Mouse (Mus musculus) spleen, postnatal 36 days (tissue): ENCODE results near the gene Has1.
"Not testable (repeated sequence)": the region's sequence is repeated elsewhere in the genome, so short reads cannot be mapped to it uniquely, and the experiment has no call there.

ENCODE experiments used
- DNase-seq, 2 experiments: peaks; one replicate each; pipeline ENCODE4 v3.0.0; 2022; ENCODE audit warnings: low spot score in 2 of 2, mixed read lengths in 1 of 2

Has1 gene

DNA sequence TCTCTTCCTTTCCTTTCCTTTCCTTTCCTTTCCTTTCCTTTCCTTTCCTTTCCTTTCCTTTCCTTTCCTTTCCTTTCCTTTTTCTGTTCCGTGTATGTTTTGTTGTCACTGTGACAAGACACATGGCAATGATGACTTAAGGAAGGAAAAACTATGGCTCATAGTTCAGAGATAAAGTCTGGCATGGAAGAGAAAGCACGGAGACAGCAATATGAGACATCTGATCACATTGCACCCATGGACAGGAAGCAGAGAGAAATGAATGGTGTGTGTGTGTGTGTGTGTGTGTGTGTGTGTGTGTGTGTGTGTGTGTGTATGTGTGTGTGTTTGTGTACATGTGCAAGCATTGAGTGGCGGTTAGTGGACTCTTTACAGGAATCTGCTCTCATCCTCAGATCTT lies 10.4 kb downstream of the Has1 start:
- not testable (repeated sequence) for DNase-seq

- no peak for DNase-seq
Measured at GRCm38 (mm10) chr17:17843534-17844261, 11.3 kb downstream of the Has1 start.

DNA sequence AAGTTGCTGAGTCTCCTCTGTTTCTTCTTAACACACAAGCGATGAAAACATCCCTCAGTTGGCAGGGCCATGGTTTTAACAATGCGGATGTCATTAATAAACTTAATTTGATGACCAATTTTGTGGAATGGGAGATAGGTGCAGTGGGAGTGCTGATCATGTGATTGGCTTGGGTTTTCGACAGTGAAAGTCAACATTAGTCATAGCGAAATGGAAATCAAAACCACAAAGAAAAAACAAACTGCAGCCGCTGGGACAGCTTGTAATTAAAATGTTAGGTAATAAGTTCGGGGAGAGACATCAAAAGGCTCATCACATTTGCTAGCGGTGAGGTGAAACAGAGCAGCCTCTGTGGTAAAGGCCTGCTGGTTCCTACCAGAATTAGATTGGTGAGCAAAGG lies 14.2 kb downstream of the Has1 start:
- DNase-seq: no peak

DNA sequence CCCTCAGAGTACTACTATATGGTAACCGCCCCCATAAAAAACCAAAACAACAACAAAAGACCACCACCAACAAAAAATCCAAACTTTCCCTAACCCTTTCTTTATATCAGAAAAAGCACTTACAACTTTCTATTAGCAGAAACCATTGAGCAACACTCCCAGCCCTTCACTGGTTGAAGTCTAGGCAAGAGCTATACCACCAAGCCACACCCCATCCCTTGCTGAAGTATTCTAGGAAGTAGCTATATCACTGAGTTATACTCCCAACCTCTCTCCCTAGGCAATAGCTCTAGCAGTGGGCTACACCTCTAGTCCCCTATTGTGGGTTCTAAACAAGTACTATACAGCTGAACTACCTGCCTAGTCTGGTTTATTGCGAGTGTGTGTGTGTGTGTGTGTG lies 15.7 kb downstream of the Has1 start:
- DNase-seq: no peak

DNA sequence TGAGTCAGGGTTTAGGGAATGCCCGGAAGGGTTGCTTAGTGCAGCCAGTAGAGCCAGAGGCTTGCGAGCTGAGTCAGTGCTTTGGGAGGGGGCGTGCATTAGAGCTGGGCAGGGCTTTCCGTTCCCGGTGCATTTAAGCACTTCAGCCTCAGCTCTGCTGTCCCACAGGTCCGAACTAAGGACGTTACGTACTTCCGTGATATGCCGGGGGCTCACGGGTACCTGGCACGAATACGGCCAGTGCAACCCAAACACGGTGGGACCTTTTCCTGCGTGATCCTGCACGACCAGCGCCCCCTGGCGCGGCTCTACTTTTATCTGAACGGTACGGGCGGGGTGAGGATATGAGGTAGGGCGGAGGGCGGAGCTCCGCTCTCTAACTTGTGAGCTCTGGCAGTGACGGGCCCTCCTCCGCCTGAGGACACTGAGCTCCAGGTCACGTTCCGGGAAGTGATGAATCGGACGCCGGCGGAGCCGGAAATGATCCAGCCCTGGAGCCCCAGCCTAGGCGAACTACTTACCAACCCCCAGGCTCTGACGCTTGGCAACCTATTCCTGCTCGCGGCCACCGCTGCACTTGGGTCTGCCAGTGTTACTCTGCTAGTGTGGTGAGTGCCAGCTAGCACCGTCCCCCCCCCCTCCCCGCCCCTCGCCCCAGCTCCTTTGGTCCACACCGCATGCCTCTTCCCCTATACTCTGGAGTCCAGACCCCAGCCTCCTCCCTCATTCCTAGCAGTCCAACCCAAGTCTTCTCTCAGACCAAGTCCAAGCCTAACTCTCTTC lies 16.9 kb downstream of the Has1 start:
- DNase-seq: peak; percentile 92 to 93

DNA sequence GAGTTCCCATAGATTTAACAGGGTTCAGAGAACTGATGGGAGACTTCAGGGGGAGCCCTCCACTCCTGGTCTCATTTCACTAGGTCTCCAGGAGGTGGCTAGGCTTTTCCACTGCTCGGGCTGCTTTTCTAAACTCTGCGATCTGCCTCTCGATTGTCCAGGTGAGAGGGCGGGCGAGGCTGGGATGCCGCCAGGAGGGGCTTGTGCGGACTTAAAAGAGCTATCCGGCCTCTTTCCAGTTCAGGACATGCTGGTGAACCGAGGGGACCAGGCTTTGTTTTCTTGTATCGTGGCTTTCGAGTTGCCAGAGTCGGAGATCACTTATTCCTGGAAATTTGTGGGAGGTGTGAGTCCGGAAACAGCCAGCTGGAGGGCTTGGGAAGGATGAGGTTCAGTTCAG lies 17.6 kb downstream of the Has1 start:
- DNase-seq: no peak

DNA sequence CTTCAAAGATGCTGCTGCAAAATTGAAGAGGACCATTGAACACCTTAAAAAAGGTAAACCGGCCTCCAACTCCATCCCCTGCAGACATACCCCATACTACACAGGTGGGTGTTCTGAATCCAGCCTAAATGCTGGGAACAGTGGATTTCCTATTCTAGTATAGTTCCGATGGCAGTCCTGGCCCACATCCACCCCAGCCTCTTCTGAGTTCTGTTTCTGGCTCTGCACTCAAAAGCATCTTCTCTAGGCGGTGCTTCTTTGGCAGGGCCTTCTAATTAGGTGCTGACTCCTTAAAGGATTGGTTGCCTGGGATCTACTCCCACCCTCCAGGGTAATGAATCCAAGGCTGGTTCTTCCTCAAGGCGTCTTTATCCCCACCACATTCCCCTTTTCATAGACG lies 18.9 kb downstream of the Has1 start:
- DNase-seq: no peak

DNA sequence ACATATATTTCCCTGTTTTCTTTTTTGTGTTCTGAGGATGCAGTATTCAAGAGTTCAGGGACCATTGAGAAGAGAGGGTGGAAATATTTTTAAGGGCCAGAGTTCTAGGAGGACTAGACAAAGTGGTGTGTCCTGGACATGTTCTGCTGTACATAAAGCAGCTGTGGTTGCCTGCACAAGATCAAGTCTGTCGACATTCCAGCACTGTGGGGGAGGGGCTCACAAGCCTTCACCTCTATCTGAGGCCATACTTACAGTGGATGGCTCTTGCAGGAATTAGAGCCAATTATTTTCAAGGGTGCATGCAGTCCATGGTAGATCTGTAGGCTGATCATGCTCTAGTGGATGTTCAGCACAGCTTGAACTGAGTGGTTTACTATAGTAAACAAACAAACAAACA lies 20.1 kb downstream of the Has1 start:
- DNase-seq: no peak

DNA sequence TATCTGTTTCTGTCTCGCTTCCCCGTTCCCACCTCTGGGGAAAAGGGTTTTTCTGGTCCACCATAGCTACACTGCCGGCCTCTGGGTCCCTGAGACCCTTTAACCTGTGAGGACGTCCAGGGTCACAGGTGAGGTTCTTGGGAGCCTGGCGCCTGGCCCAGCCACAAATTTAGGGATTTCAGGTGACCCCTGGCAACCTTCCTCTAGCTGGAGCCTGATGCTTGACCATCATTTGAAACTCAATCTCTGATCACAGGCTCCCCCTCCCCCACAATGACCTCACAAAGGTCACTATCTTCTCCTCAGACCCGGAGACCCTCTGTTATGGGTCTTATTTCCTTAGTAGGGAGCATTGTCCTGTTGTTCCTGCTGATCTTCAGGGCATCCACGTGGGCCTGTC lies 24.3 kb downstream of the Has1 start:
- no peak for DNase-seq

GRCm38 (mm10) chr17:17829816-17830535 lies 25.0 kb downstream of the Has1 start:
- no peak for DNase-seq

DNA sequence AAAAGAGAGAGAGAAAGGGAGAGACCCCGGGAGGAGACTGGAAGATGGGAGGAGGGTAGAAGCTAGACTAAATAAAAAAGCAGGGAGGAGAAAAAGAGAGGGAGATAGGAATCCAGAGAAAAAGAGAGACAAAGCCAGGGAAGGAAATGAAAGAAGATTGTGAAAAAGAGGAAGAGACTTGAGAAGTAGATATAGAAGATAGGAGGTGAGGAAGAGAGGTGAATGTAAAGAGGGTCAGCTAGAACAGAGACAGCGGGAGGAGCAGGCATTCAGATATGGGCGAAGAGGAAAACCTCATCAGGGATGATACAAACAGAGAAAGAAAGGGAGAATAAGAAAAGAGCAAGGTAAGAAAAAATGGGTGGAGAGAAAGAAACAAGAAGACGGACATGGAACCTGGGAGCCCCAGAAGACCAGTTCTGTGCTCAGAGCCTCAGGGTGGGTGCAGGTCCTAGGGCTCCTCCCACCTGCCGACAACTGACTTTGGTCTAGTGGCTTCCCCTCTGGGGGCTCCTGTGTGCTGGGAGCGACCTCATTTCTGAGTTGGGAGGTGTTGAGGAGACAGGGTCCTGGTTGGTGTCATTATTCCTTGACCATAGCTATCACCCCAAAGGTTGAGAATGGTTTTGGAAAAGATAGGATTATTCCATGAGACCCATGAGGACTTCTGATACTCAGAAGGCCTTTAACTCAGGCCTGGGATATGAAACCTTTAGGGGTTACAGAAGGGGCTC lies 25.8 kb downstream of the Has1 start:
- DNase-seq: no peak

DNA sequence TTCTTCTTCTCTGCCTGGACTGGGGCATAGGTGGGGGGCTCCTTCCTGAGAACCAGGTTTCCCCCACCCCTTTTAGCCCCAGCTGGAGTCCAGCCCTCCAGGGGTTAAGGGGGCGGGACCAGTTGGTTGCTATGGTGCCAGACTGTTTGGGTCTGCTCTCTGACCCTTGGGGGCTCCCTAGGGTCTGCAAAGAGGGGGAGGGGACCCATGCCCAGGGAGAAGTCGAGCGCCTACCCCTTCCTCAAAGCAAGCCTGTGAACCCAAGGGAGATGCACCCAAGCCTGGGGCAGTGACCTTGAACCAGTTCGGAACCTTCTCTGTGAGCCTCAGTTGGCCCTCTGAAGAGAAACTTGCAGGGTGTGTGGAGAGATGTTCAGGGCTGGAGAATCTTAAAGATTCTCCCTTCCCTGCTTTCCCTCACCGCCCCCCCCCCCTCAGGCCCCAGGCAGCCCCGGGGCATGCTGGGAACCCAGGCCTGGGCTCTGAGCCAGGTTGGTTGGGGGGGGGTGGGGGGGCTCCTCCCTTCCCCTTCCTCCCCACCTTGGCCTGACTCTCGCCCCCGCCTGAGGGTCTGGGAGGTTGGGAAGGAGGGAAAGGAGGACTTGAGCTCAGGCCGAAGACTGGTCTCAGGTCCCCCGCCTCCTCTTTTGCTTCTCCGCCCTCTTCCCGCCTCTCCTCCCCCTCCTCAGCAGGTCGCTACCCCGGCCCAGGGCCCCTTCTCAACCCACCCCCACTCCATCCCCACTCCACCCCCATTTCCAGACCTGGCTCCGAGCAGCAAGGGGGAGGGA lies 26.6 kb downstream of the Has1 start:
- no peak for DNase-seq

- no peak for DNase-seq
Measured at GRCm38 (mm10) chr17:17827658-17828190, 27.3 kb downstream of the Has1 start.

DNA sequence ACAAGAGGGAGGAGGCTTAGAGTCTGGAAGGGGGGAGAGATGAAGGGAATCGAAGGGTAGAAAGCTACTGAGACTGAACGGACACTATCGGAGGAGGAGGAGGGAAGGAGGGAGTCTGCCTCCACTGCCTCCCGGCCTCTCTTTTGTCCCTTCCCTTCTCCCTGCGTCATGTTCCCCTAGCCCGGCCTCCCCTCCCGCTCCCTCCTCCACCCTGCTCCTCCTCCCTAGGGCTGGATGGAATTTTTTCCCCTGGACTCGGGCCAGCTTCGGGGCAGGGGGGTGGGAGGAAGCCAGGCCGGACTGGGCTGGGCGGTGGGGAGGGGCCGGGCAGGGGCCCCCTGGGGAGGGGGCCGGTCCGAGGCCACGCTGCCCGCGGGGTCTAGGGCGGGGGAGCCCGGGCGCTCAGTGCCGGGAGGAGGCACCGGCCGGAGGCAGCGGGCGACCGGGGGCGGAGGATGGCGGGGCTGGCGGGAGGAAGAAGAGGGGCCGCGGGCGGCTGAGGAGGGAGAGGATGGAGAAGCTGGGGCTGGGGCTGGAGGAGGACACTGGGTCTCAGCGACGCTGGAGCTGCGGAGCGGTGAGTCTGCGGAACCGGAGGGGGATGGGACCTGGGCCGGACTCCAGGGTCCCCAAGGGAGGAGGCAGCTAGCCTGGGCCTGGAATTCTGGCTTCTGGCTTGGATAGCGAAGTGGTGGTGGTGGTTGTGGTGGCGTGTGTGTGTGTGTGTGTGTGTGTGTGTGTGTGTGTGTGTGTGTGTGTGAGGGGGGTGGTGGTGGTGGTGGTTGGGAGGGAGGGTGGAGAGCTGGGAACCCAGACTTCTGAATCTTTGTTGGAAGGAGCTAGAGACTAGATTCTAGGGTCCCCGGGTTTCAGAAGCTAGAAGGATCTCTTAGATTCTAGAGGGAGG lies 28.0 kb downstream of the Has1 start, which contains the start of gene Spaca6:
Gene Spaca6, plus strand, starts transcription at position 408 of the 907 bp plus-strand sequence.
- peak; percentile 27 to 34 for DNase-seq

DNA sequence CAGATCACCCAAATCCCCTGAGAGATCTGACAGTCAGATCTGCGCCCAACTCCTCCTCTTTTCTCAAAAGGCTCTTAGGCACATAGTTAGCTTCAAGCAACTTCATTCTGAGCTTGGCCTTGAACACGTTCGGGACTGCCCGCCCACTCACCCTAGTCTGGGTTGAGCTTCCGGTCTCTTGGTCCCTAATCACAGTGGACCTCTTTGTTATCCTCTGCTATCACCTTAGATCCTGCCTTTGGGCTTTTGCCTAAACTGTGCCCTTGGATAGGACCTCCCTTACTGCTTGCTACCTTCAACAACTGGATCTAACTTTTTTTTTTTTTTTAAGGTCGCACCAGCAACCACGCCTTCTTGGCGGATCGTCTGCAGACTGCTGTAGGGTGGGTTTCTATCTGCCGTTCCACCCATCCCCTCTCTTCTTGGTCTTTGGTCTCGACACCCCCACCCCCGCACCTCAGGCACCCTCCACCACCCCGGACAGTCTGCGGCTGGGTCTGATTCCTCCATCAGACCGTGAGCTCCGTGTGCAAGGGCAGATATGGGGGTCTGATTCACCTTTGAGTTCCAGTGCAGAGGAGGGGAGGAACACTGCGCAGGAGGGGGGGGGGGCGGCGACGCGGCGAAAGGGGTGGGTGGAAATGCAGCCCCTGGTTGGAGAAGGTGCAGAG lies 28.9 kb downstream of the Has1 start:
- no peak for DNase-seq

DNA sequence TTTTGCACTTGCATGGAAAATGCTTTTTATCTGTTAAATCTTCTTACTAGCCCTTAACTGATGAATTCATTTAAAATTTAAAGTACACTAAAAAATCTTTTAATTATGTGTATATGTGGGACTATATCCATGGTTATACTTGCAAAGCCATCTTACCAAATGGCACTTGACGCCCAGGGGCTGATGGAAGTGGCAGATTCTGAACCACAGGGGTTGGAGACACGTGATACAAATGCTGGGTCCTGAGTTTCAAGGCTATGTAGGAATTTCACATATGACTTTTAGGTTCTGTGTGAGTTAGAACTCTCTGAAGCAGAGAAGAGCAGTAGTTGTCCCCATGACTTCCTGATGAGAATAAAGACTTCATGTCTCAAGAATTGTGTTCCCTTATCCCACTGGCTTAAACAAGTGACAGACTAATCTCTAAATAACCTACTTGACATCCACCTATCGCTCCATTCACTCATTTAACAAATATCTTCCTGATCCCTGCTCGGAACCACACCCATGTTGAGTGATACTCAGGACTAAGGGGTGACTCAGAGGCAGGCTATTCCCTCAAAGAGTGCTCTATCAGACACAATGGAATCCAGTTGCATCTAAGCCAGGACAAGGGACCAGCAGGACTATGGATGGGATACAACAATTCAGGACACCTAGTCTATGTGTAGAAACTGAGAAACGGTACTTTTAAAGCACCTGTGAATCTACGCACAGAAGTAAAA lies 31.2 kb downstream of the Has1 start:
- DNase-seq: no peak

GRCm38 (mm10) chr17:17795527-17795926 lies 59.5 kb downstream of the Has1 start:
- no peak for DNase-seq
